Mouse (Mus musculus) urinary bladder, postnatal 10 days (tissue): ENCODE data around the gene Arhgap32.

Experiments
- DNase-seq: peaks from one replicate; pipeline ENCODE4 v3.0.0; 2022; ENCODE audit warnings: low spot score

The Arhgap32 gene

GRCm38 (mm10) chr9:32192295-32193073 lies 76.5 kb downstream of the Arhgap32 start:
- no peak for DNase-seq

GRCm38 (mm10) chr9:32204450-32204990 lies 88.6 kb downstream of the Arhgap32 start:
- DNase-seq = no peak

GRCm38 (mm10) chr9:32207133-32207532 lies 91.2 kb downstream of the Arhgap32 start:
- no peak for DNase-seq

GRCm38 (mm10) chr9:32208071-32208470 lies 92.1 kb downstream of the Arhgap32 start:
- DNase-seq = no peak

- DNase-seq = no peak
Measured at GRCm38 (mm10) chr9:32216820-32217567, 101.1 kb downstream of the Arhgap32 start.

- no peak for DNase-seq
Measured at GRCm38 (mm10) chr9:32219400-32219799, 103.5 kb downstream of the Arhgap32 start.

- DNase-seq = no peak
Measured at GRCm38 (mm10) chr9:32222184-32222583, 106.2 kb downstream of the Arhgap32 start.

- DNase-seq = peak; percentile 13
Measured at GRCm38 (mm10) chr9:32223739-32224529, 108.0 kb downstream of the Arhgap32 start.

GRCm38 (mm10) chr9:32224937-32225336 lies 109.0 kb downstream of the Arhgap32 start:
- no peak for DNase-seq

GRCm38 (mm10) chr9:32225584-32225983 lies 109.6 kb downstream of the Arhgap32 start:
- no peak for DNase-seq

GRCm38 (mm10) chr9:32227034-32227433 lies 111.1 kb downstream of the Arhgap32 start:
- DNase-seq = no peak

- DNase-seq = no peak
Measured at GRCm38 (mm10) chr9:32233593-32233992, 117.7 kb downstream of the Arhgap32 start.

- DNase-seq = no peak
Measured at GRCm38 (mm10) chr9:32234767-32235489, 119.0 kb downstream of the Arhgap32 start.

- no peak for DNase-seq
Measured at GRCm38 (mm10) chr9:32238899-32239298, 123.0 kb downstream of the Arhgap32 start.

GRCm38 (mm10) chr9:32239427-32239826 lies 123.5 kb downstream of the Arhgap32 start:
- DNase-seq = no peak

GRCm38 (mm10) chr9:32240449-32240848 lies 124.5 kb downstream of the Arhgap32 start:
- DNase-seq = no peak

- no peak for DNase-seq
Measured at GRCm38 (mm10) chr9:32241637-32242199, 125.8 kb downstream of the Arhgap32 start.

GRCm38 (mm10) chr9:32242921-32243617 lies 127.1 kb downstream of the Arhgap32 start:
- no peak for DNase-seq

GRCm38 (mm10) chr9:32245237-32245636 lies 129.3 kb downstream of the Arhgap32 start:
- no peak for DNase-seq

GRCm38 (mm10) chr9:32246123-32246716 lies 130.3 kb downstream of the Arhgap32 start:
- no peak for DNase-seq
